Mouse (Mus musculus): ENCODE measurements around the gene Sgms2. TPM values are rescaled to one million over a fixed set of nuclear protein-coding genes. Genes with fewer than 3 reads are reported as not detected.
A peak's percentile ranks its signal among the peaks of the same experiment; 100 is the strongest.

The Sgms2 gene
- polyA plus RNA-seq, 1 experiment from 2014 or later, result 15.8 TPM

GRCm38 (mm10) chr3:131501677-131502370, 10.6 kb upstream of the Sgms2 start:
- Histone ChIP-seq H3K9me3 (no peaks in the 10 kb centered on the region), H3K4me1 (replicated peaks) (no peaks in the 10 kb centered on the region), H3K27ac (no peak overlapping the region), H3K27me3 (replicated peaks) (no peaks in the 10 kb centered on the region), H3K4me2 (replicated peaks) (no peak overlapping the region), H3K9ac (no peak overlapping the region), H3K36me3 (no peaks in the 10 kb centered on the region), H3K4me3 (replicated peaks) (no peak overlapping the region)
- WGBS, result 72% methylated on average over 10 of the region's 10 CpGs
- ATAC-seq, result no peak

GRCm38 (mm10) chr3:131499651-131500050, 8.4 kb upstream of the Sgms2 start:
- H3K27me3 ChIP-seq (replicated peaks), result no peaks in the 10 kb centered on the region
- H3K4me3 ChIP-seq (replicated peaks), result no peak overlapping the region
- no peaks in the 10 kb centered on the region for H3K36me3 ChIP-seq
- no peak overlapping the region for H3K4me2 ChIP-seq (replicated peaks)
- no peaks in the 10 kb centered on the region for H3K9me3 ChIP-seq
- WGBS, result 86% methylated on average over 6 of the region's 6 CpGs
- ATAC-seq, result no peak
- H3K27ac ChIP-seq, result no peak overlapping the region
- 0 out of 2 replicates have a peak, but pooled peaks cover 4% of the 10 kb centered on the region for H3K4me1 ChIP-seq (replicated peaks)
- H3K9ac ChIP-seq, result no peak overlapping the region

- WGBS, result 66% methylated on average over 10 of the region's 10 CpGs
- no peak overlapping the region for H3K9ac ChIP-seq
- H3K4me1 ChIP-seq (replicated peaks), result 0 out of 2 replicates have a peak, but pooled peaks cover 4% of the 10 kb centered on the region
- ATAC-seq, result peak; percentile 29; the same call in 1 of the 2 replicates
- no peak overlapping the region for H3K4me2 ChIP-seq (replicated peaks)
- H3K27ac ChIP-seq, result no peak overlapping the region
- no peaks in the 10 kb centered on the region for H3K36me3 ChIP-seq
- H3K27me3 ChIP-seq (replicated peaks), result no peaks in the 10 kb centered on the region
- H3K4me3 ChIP-seq (replicated peaks), result no peak overlapping the region
- H3K9me3 ChIP-seq, result no peaks in the 10 kb centered on the region
Measured at GRCm38 (mm10) chr3:131496506-131497122, 5.4 kb upstream of the Sgms2 start.

GRCm38 (mm10) chr3:131495076-131495475, 3.9 kb upstream of the Sgms2 start:
- Histone ChIP-seq H3K36me3 (no peaks in the 10 kb centered on the region), H3K4me2 (replicated peaks) (no peak overlapping the region), H3K27me3 (replicated peaks) (no peaks in the 10 kb centered on the region), H3K4me3 (replicated peaks) (no peak overlapping the region), H3K9me3 (no peaks in the 10 kb centered on the region), H3K27ac (no peak overlapping the region), H3K4me1 (replicated peaks) (peaks cover 10% of the 10 kb centered on the region; the same call in 1 of the 2 replicates), H3K9ac (no peak overlapping the region)
- no peak for ATAC-seq
- whole genome bisulfite sequencing, result 64% methylated on average over 1 of the region's 1 CpGs

- Histone ChIP-seq H3K27ac (no peak overlapping the region), H3K4me2 (replicated peaks) (no peak overlapping the region), H3K27me3 (replicated peaks) (no peaks in the 10 kb centered on the region), H3K9ac (no peak overlapping the region), H3K4me1 (replicated peaks) (peaks cover 10% of the 10 kb centered on the region; the same call in 1 of the 2 replicates), H3K4me3 (replicated peaks) (no peak overlapping the region), H3K36me3 (no peaks in the 10 kb centered on the region), H3K9me3 (no peaks in the 10 kb centered on the region)
- WGBS, result 34% methylated on average over 6 of the region's 6 CpGs
- no peak for ATAC-seq
Measured at GRCm38 (mm10) chr3:131493194-131493593, 2.0 kb upstream of the Sgms2 start.

GRCm38 (mm10) chr3:131491980-131492379, 769 bp upstream of the Sgms2 start:
- no peak overlapping the region for H3K4me3 ChIP-seq (replicated peaks)

GRCm38 (mm10) chr3:131490143-131490908, 885 bp downstream of the Sgms2 start:
- H3K4me3 ChIP-seq (replicated peaks), result peak overlapping the region; percentile 75
- peak overlapping the region; percentile 95 for H3K27ac ChIP-seq
- no peaks in the 10 kb centered on the region for H3K27me3 ChIP-seq (replicated peaks)
- H3K9me3 ChIP-seq, result no peaks in the 10 kb centered on the region
- H3K9ac ChIP-seq, result peak overlapping the region; percentile 77
- peaks cover 9% of the 10 kb centered on the region; the same call in 1 of the 2 replicates for H3K4me1 ChIP-seq (replicated peaks)
- peak overlapping the region; percentile 89 for H3K4me2 ChIP-seq (replicated peaks)
- no peaks in the 10 kb centered on the region for H3K36me3 ChIP-seq
- ATAC-seq, result peak; percentile 93
- WGBS, result under 1% methylated on average over 71 of the region's 78 CpGs

More at GRCm38 (mm10) chr3:131491980-131492379, 769 bp upstream of the Sgms2 start:
- H3K27me3 ChIP-seq (replicated peaks), result no peaks in the 10 kb centered on the region
- no peak for ATAC-seq
- H3K9me3 ChIP-seq, result no peaks in the 10 kb centered on the region
- H3K36me3 ChIP-seq, result no peaks in the 10 kb centered on the region
- WGBS, result 93% methylated on average over 7 of the region's 7 CpGs
- H3K4me2 ChIP-seq (replicated peaks), result no peak overlapping the region
- H3K9ac ChIP-seq, result no peak overlapping the region
- peaks cover 10% of the 10 kb centered on the region; the same call in 1 of the 2 replicates for H3K4me1 ChIP-seq (replicated peaks)
- no peak overlapping the region for H3K27ac ChIP-seq

- peak overlapping the region; percentile 75 for H3K4me3 ChIP-seq (replicated peaks)
- no peaks in the 10 kb centered on the region for H3K36me3 ChIP-seq
- peak overlapping the region; percentile 77 for H3K9ac ChIP-seq
- H3K27me3 ChIP-seq (replicated peaks), result no peaks in the 10 kb centered on the region
- under 1% methylated on average over 36 of the region's 36 CpGs for WGBS
- H3K4me2 ChIP-seq (replicated peaks), result peak overlapping the region; percentile 89
- H3K4me1 ChIP-seq (replicated peaks), result peaks cover 5% of the 10 kb centered on the region; the same call in 1 of the 2 replicates
- H3K27ac ChIP-seq, result peak overlapping the region; percentile 95
- ATAC-seq, result peak; percentile 65
- no peaks in the 10 kb centered on the region for H3K9me3 ChIP-seq
Measured at GRCm38 (mm10) chr3:131489657-131490142, 1.5 kb downstream of the Sgms2 start.

GRCm38 (mm10) chr3:131488969-131489368, 2.2 kb downstream of the Sgms2 start:
- 31% methylated on average over 5 of the region's 5 CpGs for WGBS
- peak; percentile 13; the same call in 1 of the 2 replicates for ATAC-seq
- peak overlapping the region; percentile 95 for H3K27ac ChIP-seq

GRCm38 (mm10) chr3:131488403-131488802, 2.8 kb downstream of the Sgms2 start:
- WGBS, result 42% methylated on average over 9 of the region's 9 CpGs
- peak; percentile 67 for ATAC-seq
- peak overlapping the region; percentile 95; the same call in 1 of the 2 replicates for H3K27ac ChIP-seq

More at GRCm38 (mm10) chr3:131488969-131489368, 2.2 kb downstream of the Sgms2 start:
- H3K36me3 ChIP-seq, result no peaks in the 10 kb centered on the region
- H3K9ac ChIP-seq, result no peak overlapping the region
- H3K4me2 ChIP-seq (replicated peaks), result peak overlapping the region; percentile 89
- H3K4me1 ChIP-seq (replicated peaks), result peaks cover 5% of the 10 kb centered on the region; the same call in 1 of the 2 replicates
- H3K4me3 ChIP-seq (replicated peaks), result peak overlapping the region; percentile 75
- H3K27me3 ChIP-seq (replicated peaks), result no peaks in the 10 kb centered on the region
- H3K9me3 ChIP-seq, result no peaks in the 10 kb centered on the region

GRCm38 (mm10) chr3:131485388-131485787, 5.8 kb downstream of the Sgms2 start:
- no peak for ATAC-seq

More at GRCm38 (mm10) chr3:131488403-131488802, 2.8 kb downstream of the Sgms2 start:
- Histone ChIP-seq H3K36me3 (no peaks in the 10 kb centered on the region), H3K9ac (no peak overlapping the region), H3K4me1 (replicated peaks) (peaks cover 5% of the 10 kb centered on the region; the same call in 1 of the 2 replicates), H3K27me3 (replicated peaks) (no peaks in the 10 kb centered on the region), H3K4me2 (replicated peaks) (peak overlapping the region; percentile 30), H3K9me3 (no peaks in the 10 kb centered on the region), H3K4me3 (replicated peaks) (no peak overlapping the region)

GRCm38 (mm10) chr3:131483650-131484049, 7.6 kb downstream of the Sgms2 start:
- H3K27me3 ChIP-seq (replicated peaks), result no peaks in the 10 kb centered on the region
- H3K36me3 ChIP-seq, result no peaks in the 10 kb centered on the region
- no peak for ATAC-seq
- no peaks in the 10 kb centered on the region for H3K9me3 ChIP-seq
- H3K9ac ChIP-seq, result no peak overlapping the region
- H3K4me1 ChIP-seq (replicated peaks), result no peaks in the 10 kb centered on the region
- 90% methylated on average over 7 of the region's 7 CpGs for WGBS
- no peak overlapping the region for H3K4me2 ChIP-seq (replicated peaks)
- no peak overlapping the region for H3K4me3 ChIP-seq (replicated peaks)
- no peak overlapping the region for H3K27ac ChIP-seq

More at GRCm38 (mm10) chr3:131485388-131485787, 5.8 kb downstream of the Sgms2 start:
- Histone ChIP-seq H3K9me3 (no peaks in the 10 kb centered on the region), H3K4me2 (replicated peaks) (no peak overlapping the region), H3K36me3 (no peaks in the 10 kb centered on the region), H3K4me3 (replicated peaks) (no peak overlapping the region), H3K27ac (no peak overlapping the region), H3K9ac (no peak overlapping the region), H3K27me3 (replicated peaks) (no peaks in the 10 kb centered on the region), H3K4me1 (replicated peaks) (no peaks in the 10 kb centered on the region)
- 62% methylated on average over 5 of the region's 5 CpGs for WGBS

Data from intestine, embryonic 15.5 days (tissue).